Mouse (Mus musculus) limb, embryonic 15.5 days (tissue): ENCODE data around the gene Tapbpl. TPM values are rescaled to one million over a fixed set of nuclear protein-coding genes. Genes with fewer than 3 reads are reported as not detected.

Experiments
- ATAC-seq: fragments of 200-750 bp; cut with Nextera tagmentation; 2 replicates; pipeline ENCODE4 v1.8.0; 2017; ENCODE audit warnings: low read depth, moderate TSS enrichment; ENCODE audit not compliant: insufficient number of reproducible peaks, low FRiP score, low TSS enrichment
- H3K27ac ChIP-seq: fragments of 300-500 bp; sonication (generic); 2 replicates; pipeline ENCODE4 v1.5.1; 2015; ENCODE audit warnings: moderate library complexity, mild to moderate bottlenecking, inconsistent platforms
- H3K27me3 ChIP-seq: fragments of 300-500 bp; sonication (generic); 2 replicates; pipeline ENCODE4 v1.6.1; 2015; ENCODE audit warnings: inconsistent platforms
- H3K36me3 ChIP-seq: fragments of 300-500 bp; sonication (generic); 2 replicates; pipeline ENCODE4 v1.6.1; 2015; ENCODE audit warnings: inconsistent platforms
- H3K4me1 ChIP-seq: fragments of 300-500 bp; sonication (generic); 2 replicates; pipeline ENCODE4 v1.6.1; 2015; ENCODE audit warnings: inconsistent platforms
- H3K4me2 ChIP-seq: fragments of 300-500 bp; sonication (generic); 2 replicates; pipeline ENCODE4 v1.6.1; 2015; ENCODE audit warnings: mild to moderate bottlenecking, inconsistent platforms
- H3K4me3 ChIP-seq: fragments of 300-500 bp; sonication (generic); 2 replicates; pipeline ENCODE4 v1.5.1; 2015; ENCODE audit warnings: mild to moderate bottlenecking, inconsistent platforms
- H3K9ac ChIP-seq: fragments of 300-500 bp; sonication (generic); 2 replicates; pipeline ENCODE4 v1.6.1; 2015; ENCODE audit warnings: inconsistent platforms
- H3K9me3 ChIP-seq: fragments of 300-500 bp; sonication (generic); 2 replicates; pipeline ENCODE4 v1.6.1; 2016; ENCODE audit warnings: inconsistent platforms
- WGBS: fragments of 180-500 bp; shearing (Covaris S2); methylation state at CpG from one replicate; pipeline ENCODE4 v1.1.7; 2015; 5-methylcytosine and 5-hydroxymethylcytosine counted together
- polyA plus RNA-seq: library from polyadenylated mRNA; unstranded; fragments of >200 nt; fragmentation: Nextera tagmentation; extraction: Ambion mirVana; gene quantifications from 2 replicates; pipeline ENCODE4 v1.2.1, GENCODE M21; 2015

Gene Tapbpl
- polyA plus RNA-seq, 1 experiment from 2014 or later: 5.7 TPM

DNA sequence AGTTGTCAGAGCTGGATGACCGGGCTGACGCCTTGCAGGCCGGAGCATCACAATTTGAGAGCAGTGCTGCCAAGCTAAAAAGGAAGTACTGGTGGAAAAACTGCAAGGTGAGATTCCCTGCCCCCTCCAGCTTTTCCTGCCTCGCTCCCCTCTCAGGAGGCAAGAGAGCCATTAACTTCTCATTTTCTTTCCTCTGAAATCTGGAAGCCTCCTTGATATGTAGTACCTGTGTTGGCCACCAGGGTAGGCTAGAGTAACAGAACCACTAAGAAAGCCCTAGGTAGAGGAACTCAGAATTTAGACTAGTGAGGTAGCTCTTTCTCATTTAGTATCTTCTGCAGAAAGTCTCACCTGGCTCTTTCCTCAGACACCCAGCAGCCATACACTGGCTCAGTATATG is 12.7 kb downstream of the Tapbpl start:
- no peak for ATAC-seq
- Histone ChIP-seq H3K4me3 (no peak overlapping the region), H3K9ac (no peak overlapping the region), H3K36me3 (0 out of 2 replicates have a peak, but pooled peaks cover 2% of the 10 kb centered on the region), H3K27ac (no peak overlapping the region), H3K4me1 (peaks cover 18% of the 10 kb centered on the region), H3K4me2 (no peak overlapping the region), H3K27me3 (peaks cover 3% of the 10 kb centered on the region), H3K9me3 (no peaks in the 10 kb centered on the region)
- 60% methylated on average over 4 of the region's 4 CpGs for WGBS

DNA sequence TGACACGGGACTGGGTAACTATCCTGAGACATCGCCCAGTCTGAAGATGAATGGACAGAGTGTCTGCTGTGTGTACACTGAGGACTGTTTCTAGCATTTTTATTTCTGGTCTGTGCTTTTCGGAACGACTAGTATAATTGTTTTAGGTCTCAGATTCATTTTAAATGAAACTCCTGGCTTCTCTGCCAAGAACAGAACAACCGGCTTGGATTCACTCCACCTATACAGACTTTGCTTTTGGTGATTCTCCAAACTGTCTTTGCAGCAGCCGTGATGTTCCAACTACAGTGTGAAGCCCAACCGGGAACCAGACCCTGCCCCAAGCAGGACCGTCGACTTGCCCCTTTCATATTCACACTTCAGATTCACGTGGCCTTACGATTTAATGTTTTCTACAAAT is 13.8 kb downstream of the Tapbpl start:
- 0 out of 2 replicates have a peak, but pooled peaks cover 2% of the 10 kb centered on the region for H3K36me3 ChIP-seq
- peaks cover 18% of the 10 kb centered on the region for H3K4me1 ChIP-seq
- no peaks in the 10 kb centered on the region for H3K9me3 ChIP-seq
- H3K9ac ChIP-seq: no peak overlapping the region
- no peak overlapping the region for H3K27ac ChIP-seq
- WGBS: 84% methylated on average over 11 of the region's 11 CpGs
- H3K4me3 ChIP-seq: no peak overlapping the region
- no peak overlapping the region for H3K4me2 ChIP-seq
- peaks cover 12% of the 10 kb centered on the region for H3K27me3 ChIP-seq
- no peak for ATAC-seq

DNA sequence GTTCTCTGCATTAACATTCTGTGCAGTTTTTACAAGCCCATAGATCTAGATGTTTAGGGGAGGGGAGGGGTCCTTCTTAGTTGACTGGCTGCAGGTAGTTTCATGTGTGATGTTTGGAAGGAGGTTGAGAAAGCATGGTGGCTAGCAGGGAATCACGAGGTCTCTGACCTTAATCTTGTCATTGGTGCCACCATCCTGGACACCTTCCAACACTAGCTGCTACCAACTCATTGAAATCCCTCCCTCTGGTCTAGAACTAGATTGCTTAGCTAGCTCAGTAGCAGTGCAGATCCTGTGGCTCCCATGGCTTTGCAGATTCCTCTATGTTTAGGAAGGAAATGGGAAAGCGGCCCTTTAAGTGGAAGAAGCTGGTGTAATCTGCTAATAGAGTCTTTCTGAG is 14.8 kb downstream of the Tapbpl start:
- ATAC-seq: no peak
- Histone ChIP-seq H3K4me1 (peaks cover 18% of the 10 kb centered on the region), H3K4me2 (no peak overlapping the region), H3K4me3 (no peak overlapping the region), H3K36me3 (0 out of 2 replicates have a peak, but pooled peaks cover 2% of the 10 kb centered on the region), H3K27ac (no peak overlapping the region), H3K27me3 (peaks cover 12% of the 10 kb centered on the region), H3K9me3 (no peaks in the 10 kb centered on the region), H3K9ac (no peak overlapping the region)
- 74% methylated on average over 2 of the region's 2 CpGs for WGBS

DNA sequence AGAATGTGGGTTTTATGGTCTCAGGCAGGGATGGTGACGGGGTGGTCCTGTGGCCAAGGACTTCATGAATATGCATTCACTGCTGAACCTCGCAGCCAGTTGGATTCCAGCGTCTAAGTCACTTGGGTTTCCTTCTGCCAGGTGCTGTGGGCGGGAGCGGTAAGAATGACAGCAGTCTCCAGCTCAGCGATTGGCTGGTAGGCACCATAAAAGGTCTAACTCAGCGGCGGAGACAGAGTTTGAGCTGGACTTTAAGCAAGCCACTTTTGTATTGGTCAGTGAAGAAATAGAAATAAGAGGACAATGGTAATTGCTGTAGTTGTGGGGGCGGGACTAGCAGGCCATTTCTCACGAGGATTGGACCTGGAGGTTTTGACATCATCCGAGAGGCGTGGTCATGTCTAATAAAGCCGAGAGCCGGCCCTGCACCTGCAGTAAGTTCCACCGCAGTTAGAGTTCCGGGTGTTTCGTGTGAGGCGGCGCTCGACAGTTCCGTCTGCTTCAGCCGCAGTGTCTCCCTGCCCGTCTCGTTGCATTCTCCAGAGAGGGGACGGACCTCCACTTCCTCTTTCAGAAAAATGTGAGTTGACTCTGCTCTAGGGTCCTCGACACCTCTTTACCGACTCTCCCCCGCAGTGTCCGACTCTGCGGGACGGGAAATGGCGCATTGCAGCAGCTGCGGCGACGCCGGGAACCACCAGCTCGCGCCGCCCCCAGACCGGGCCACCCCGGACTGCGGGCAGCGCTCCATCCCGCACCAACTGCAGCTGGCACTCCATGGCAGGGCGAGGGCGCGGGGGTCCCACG is 16.3 kb downstream of the Tapbpl start, which contains the start of gene Vamp1:
Vamp1 (plus strand) TSS at position 404 of the 807 bp plus-strand sequence.
- no peaks in the 10 kb centered on the region for H3K36me3 ChIP-seq
- no peaks in the 10 kb centered on the region for H3K9me3 ChIP-seq
- ATAC-seq: peak; percentile 90
- peak within 1 kb of the TSS; percentile 79 for H3K27ac ChIP-seq
- peak within 1 kb of the TSS; percentile 63 for H3K4me3 ChIP-seq
- peak within 1 kb of the TSS; percentile 48 for H3K9ac ChIP-seq
- H3K4me2 ChIP-seq: peak within 1 kb of the TSS; percentile 88
- peaks cover 12% of the 10 kb centered on the region for H3K27me3 ChIP-seq
- peaks cover 18% of the 10 kb centered on the region for H3K4me1 ChIP-seq
- under 1% methylated on average over 48 of the region's 48 CpGs for WGBS

DNA sequence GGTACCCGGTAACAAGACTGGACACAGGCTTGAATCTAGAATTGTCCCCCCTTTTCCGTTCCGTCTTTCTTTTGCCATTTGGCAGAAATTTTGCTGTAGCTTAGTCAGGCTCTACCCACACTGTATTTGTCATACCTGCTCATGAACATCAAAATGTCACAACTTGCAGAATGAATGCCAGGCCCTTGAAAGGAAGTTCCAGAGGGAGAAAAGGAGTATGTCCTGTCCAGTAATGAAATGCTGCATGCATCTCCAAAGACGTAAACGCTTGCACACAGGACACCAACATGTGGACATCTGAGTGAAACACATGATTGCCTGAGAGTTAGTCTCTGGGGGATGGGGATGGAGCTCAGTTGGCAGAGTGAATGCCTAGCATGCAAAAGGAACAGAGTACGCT is 17.9 kb downstream of the Tapbpl start:
- ATAC-seq: no peak
- H3K9ac ChIP-seq: no peak overlapping the region
- H3K27me3 ChIP-seq: peaks cover 12% of the 10 kb centered on the region
- H3K4me2 ChIP-seq: no peak overlapping the region
- no peaks in the 10 kb centered on the region for H3K36me3 ChIP-seq
- H3K9me3 ChIP-seq: no peaks in the 10 kb centered on the region
- WGBS: 78% methylated on average over 6 of the region's 6 CpGs
- no peak overlapping the region for H3K27ac ChIP-seq
- H3K4me1 ChIP-seq: peaks cover 18% of the 10 kb centered on the region
- H3K4me3 ChIP-seq: no peak overlapping the region

DNA sequence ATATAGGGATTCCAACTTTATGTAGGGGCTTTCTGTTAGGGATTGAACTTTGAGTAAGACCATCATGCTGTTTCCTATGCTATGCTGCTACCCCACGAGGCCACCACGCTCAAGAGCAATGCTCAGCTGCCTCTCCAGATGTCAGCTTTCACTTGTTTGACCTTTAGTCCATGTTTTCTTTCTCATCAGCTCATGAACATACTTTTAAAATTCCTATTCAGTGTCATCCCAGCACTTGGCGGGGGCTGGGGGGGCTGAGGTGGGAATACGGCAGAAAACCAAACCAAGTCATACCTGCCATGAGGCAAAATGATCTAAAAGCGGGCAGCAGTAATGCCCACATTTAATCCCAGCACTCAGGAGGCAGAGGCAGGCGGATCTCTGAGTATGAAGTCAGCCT is 18.5 kb downstream of the Tapbpl start:
- Histone ChIP-seq H3K9ac (no peak overlapping the region), H3K4me1 (peaks cover 15% of the 10 kb centered on the region), H3K4me2 (no peak overlapping the region), H3K27me3 (peaks cover 12% of the 10 kb centered on the region), H3K4me3 (no peak overlapping the region), H3K9me3 (no peaks in the 10 kb centered on the region), H3K36me3 (no peaks in the 10 kb centered on the region), H3K27ac (no peak overlapping the region)
- ATAC-seq: no peak
- 66% methylated on average over 6 of the region's 6 CpGs for WGBS

DNA sequence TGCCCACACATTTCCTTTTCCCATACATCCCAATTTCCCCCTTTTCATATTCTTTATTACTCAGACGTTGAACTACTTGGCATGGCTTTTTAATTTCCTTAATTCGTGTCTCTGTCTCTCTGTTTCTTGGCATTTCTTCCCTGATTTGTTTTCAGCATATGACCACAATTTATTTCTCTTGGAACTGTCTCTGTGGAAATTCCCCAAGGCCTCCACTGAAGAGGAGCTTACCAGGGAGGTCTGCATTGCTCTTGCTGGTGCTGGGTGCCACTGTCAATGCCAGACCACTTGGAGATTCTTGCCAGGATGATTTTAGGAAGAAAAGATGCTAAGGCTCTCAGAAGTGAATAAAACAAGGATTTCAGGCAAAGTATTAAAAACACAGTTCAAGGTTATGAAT is 19.0 kb downstream of the Tapbpl start:
- 32% methylated on average over 2 of the region's 2 CpGs for WGBS
- Histone ChIP-seq H3K36me3 (no peaks in the 10 kb centered on the region), H3K27me3 (peaks cover 12% of the 10 kb centered on the region), H3K27ac (no peak overlapping the region), H3K4me2 (no peak overlapping the region), H3K4me1 (peaks cover 15% of the 10 kb centered on the region), H3K9me3 (no peaks in the 10 kb centered on the region), H3K9ac (no peak overlapping the region), H3K4me3 (no peak overlapping the region)
- no peak for ATAC-seq

DNA sequence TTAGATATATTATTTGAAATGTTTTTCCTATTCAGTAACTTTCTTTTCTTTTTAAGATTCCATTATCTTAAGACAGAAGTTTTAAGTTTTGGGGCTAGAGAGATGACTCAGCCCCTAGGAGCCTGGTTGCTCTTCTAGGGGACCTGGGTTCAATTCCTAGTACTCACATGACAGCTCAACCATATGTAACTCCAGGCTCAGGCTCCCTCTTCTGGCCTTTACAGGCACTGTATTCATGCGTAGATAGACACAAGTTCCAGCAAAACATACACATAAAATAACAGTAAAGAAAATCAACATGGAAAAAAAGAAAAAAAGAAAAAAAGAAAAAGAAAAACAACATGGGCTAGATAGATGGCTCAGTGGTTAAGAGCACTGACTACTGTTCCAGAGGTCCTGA is 21.2 kb downstream of the Tapbpl start:
- no peaks in the 10 kb centered on the region for H3K9me3 ChIP-seq
- no peak overlapping the region for H3K4me3 ChIP-seq
- H3K4me2 ChIP-seq: no peak overlapping the region
- 0 out of 2 replicates have a peak, but pooled peaks cover 2% of the 10 kb centered on the region for H3K4me1 ChIP-seq
- WGBS: 79% methylated on average over 1 of the region's 1 CpGs
- peaks cover 12% of the 10 kb centered on the region for H3K27me3 ChIP-seq
- no peak overlapping the region for H3K9ac ChIP-seq
- ATAC-seq: no peak
- no peaks in the 10 kb centered on the region for H3K36me3 ChIP-seq
- H3K27ac ChIP-seq: no peak overlapping the region

DNA sequence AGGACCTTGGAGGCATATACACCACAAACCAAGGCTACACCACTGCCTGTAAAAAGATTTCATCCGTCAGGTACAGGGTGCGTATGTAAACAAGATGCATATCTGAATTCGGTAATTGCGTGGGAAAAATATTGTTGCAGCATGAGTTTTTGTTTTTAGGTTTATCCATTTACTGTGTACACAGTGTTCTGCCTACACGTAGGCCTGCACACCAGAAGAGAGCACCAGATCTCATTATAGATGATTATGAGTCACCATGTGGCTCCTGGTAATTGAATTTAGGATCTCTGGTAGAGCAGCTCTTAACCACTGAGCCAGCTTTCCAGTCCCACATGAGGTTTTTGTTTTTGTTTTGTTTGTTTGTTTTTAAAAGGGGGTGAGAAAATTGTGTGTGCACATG is 34.5 kb downstream of the Tapbpl start:
- Histone ChIP-seq H3K27me3 (no peaks in the 10 kb centered on the region), H3K4me3 (no peak overlapping the region), H3K9ac (no peak overlapping the region), H3K4me2 (no peak overlapping the region), H3K4me1 (peaks cover 11% of the 10 kb centered on the region), H3K27ac (no peak overlapping the region), H3K9me3 (no peaks in the 10 kb centered on the region), H3K36me3 (peaks cover 20% of the 10 kb centered on the region)
- WGBS: 79% methylated on average over 5 of the region's 5 CpGs
- ATAC-seq: no peak

DNA sequence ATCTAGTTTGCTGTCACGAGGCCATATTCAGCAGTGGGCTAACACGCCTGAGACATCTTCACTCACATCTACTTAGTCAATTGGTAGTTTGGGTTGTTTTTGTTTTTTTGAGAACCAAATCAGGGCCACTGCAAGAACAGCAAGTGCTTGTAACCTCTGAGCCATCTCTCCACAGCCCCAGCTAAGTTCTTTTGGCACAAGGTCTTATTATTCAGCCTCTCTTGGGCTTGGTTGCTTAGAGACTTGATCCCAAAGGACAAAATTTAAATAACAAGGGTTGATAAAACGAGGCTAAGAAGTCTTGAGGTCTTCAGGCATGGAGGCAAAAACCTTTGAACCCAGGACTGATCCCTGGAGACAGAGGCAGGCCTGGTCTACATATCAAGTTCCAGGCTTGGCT is 35.4 kb downstream of the Tapbpl start:
- H3K4me3 ChIP-seq: no peak overlapping the region
- no peak overlapping the region for H3K27ac ChIP-seq
- H3K4me2 ChIP-seq: no peak overlapping the region

DNA sequence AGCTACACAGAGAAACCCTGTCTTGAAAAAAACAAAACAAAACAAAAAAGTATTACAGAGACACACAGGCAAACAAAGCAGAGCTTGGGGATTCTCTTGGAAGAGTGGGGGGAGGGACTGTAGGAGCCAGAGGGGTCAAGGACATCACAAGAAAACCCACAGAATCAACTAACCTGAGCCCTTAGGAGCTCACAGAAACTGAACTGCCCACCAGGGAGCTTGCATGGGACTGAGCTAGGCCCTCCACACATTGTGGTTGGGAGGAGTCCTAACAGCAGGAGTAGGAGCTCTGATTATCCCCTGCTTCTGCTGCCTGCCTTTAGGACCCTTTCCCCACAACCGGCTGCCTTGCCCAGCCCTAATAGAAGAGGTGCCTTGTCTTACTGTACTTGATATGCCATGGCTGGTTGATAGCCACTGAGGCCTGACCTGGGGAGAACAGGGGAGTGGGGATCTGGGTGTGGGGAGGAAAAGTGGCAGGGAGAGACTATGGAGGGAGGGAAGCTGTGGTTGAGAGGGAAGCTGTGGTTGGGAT is 36.1 kb downstream of the Tapbpl start:
- no peak overlapping the region for H3K4me2 ChIP-seq
- no peak overlapping the region for H3K4me3 ChIP-seq
- 29% methylated on average over 1 of the region's 1 CpGs for WGBS
- H3K4me1 ChIP-seq: peaks cover 11% of the 10 kb centered on the region
- no peak overlapping the region for H3K9ac ChIP-seq
- H3K27ac ChIP-seq: no peak overlapping the region
- H3K36me3 ChIP-seq: peaks cover 20% of the 10 kb centered on the region
- ATAC-seq: no peak
- H3K9me3 ChIP-seq: no peaks in the 10 kb centered on the region
- H3K27me3 ChIP-seq: no peaks in the 10 kb centered on the region

More for the DNA sequence above, 35.4 kb downstream of the Tapbpl start:
- no peak for ATAC-seq
- Histone ChIP-seq H3K9me3 (no peaks in the 10 kb centered on the region), H3K27me3 (no peaks in the 10 kb centered on the region), H3K9ac (no peak overlapping the region), H3K4me1 (peaks cover 11% of the 10 kb centered on the region), H3K36me3 (peaks cover 20% of the 10 kb centered on the region)
- WGBS: 62% methylated on average over 3 of the region's 3 CpGs

DNA sequence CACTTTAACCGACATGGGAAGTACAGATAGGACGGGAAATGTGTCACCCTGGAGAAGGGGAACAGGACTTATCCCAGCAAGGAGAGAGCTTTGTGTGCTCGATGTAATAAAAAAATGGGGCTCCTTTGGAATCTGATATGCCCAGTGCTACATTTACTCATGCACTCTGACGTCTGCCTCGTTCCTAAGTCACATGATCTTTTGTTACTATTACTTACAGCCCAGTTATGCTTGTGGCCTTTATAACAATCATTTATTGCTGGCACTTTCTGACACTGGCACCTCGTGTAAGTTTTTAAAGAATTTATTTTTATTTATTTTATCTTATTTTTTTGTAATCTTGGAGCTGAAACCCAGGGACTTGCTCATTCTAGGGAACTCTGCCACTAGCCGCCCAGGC is 38.3 kb downstream of the Tapbpl start:
- H3K9me3 ChIP-seq: no peaks in the 10 kb centered on the region
- H3K27me3 ChIP-seq: no peaks in the 10 kb centered on the region
- H3K4me2 ChIP-seq: no peak overlapping the region
- H3K4me3 ChIP-seq: no peak overlapping the region
- peaks cover 11% of the 10 kb centered on the region for H3K4me1 ChIP-seq
- ATAC-seq: no peak
- peaks cover 31% of the 10 kb centered on the region for H3K36me3 ChIP-seq
- no peak overlapping the region for H3K27ac ChIP-seq
- WGBS: 58% methylated on average over 7 of the region's 7 CpGs
- H3K9ac ChIP-seq: no peak overlapping the region
